In genomic region chr8:12816412-12816811, GRCm38 (mm10) we compare ENCODE assay signal across 26 mouse cellular contexts.
"Had no signal": no experiment of that assay in that cellular context is flagged by ENCODE, and none has a peak within 500 bp of the region (broad histone marks: within the 10 kb centered on the region; RNA-seq: fewer than 3 reads in every experiment).

No protein-coding gene starts in this region.

- H3K4me2 ChIP-seq: heart, embryonic 11.5 days; heart, embryonic 13.5 days; heart, embryonic 15.5 days; hindbrain, embryonic 13.5 days; hindbrain, embryonic 15.5 days; kidney, embryonic 15.5 days; limb, embryonic 13.5 days; limb, embryonic 15.5 days had no signal

- H3K27ac ChIP-seq: gastrocnemius, adult 2 months; heart, adult 2 months; heart, embryonic 13.5 days; heart, embryonic 15.5 days; hindbrain, embryonic 13.5 days; hindbrain, embryonic 15.5 days; hindbrain, postnatal 0 days; kidney, embryonic 15.5 days; kidney, postnatal 0 days; left cerebral cortex, adult 2 months; limb, embryonic 13.5 days; limb, embryonic 15.5 days had no signal

- H3K9me3 ChIP-seq: heart, embryonic 13.5 days; heart, embryonic 15.5 days; hindbrain, embryonic 13.5 days; hindbrain, embryonic 15.5 days; kidney, embryonic 15.5 days; limb, embryonic 13.5 days; limb, embryonic 15.5 days had no signal

- H3K4me3 ChIP-seq: gastrocnemius, adult 2 months; heart, adult 2 months; heart, embryonic 13.5 days; heart, embryonic 15.5 days; hindbrain, embryonic 13.5 days; hindbrain, embryonic 15.5 days; kidney, embryonic 15.5 days; left cerebral cortex, adult 2 months; limb, embryonic 13.5 days; limb, embryonic 15.5 days had no signal

- H3K27me3 ChIP-seq: heart, embryonic 13.5 days; heart, embryonic 15.5 days; hindbrain, embryonic 13.5 days; hindbrain, embryonic 15.5 days; kidney, embryonic 15.5 days; limb, embryonic 13.5 days; limb, embryonic 15.5 days had no signal

- ATAC-seq: hindbrain, postnatal 0 days; intestine, embryonic 16.5 days had no signal

- DNase-seq: gastrocnemius, adult 2 months; gastrocnemius, postnatal 10 days; gastrocnemius, postnatal 25 days; heart, adult 11 months; heart, adult 2 months; heart, postnatal 14 days; heart, postnatal 36 days; kidney, adult 11 months; kidney, adult 2 months; kidney, adult 9 months; kidney, postnatal 14 days; kidney, postnatal 36 days; layer of hippocampus, adult 9-11 months; left cerebral cortex, postnatal 4 days had no signal

- H3K4me1 ChIP-seq: heart, embryonic 13.5 days; heart, embryonic 15.5 days; hindbrain, embryonic 15.5 days; limb, embryonic 13.5 days; limb, embryonic 15.5 days had no signal

- H3K9ac ChIP-seq: heart, embryonic 13.5 days; heart, embryonic 15.5 days; hindbrain, embryonic 13.5 days; hindbrain, embryonic 15.5 days; kidney, embryonic 15.5 days; limb, embryonic 13.5 days; limb, embryonic 15.5 days had no signal
